Mouse (Mus musculus) layer of hippocampus, postnatal 36 days (tissue): Measurements from ENCODE around the gene Cbarp. TPM values are rescaled to one million over a fixed set of nuclear protein-coding genes. Genes with fewer than 3 reads are reported as not detected.
"Not testable (repeated sequence)": the region's sequence is repeated elsewhere in the genome, so short reads cannot be mapped to it uniquely, and the experiment has no call there.

ENCODE experiments used
- DNase-seq, 2 experiments: peaks; one replicate each; pipeline ENCODE4 v3.0.0; 2022
- total RNA-seq, 2 experiments: library from RNA; stranded (reverse); gene quantifications; 2 replicates each; pipeline ENCODE4 v1.2.3; 2021

The Cbarp gene
- total RNA-seq, 2 experiments from 2014 or later = 336 to 379 TPM

DNA sequence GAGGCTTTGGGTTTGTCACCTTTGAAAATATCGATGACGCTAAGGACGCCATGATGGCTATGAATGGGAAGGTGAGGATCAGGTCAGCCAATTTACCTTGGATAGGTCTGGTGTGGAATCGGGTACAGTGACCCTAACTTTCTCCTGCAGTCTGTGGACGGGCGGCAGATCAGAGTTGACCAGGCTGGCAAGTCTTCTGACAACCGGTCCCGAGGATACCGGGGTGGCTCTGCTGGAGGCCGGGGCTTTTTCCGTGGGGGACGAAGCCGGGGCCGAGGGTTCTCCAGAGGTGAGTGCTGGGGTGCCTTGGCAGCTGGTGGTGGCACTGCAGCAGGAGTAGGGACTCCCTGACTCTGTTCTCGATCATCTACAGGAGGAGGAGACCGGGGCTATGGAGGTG lies 29.4 kb upstream of the Cbarp start:
- no peak for DNase-seq

- no peak for DNase-seq
Measured at GRCm38 (mm10) chr10:80169651-80170050, 29.0 kb upstream of the Cbarp start.

DNA sequence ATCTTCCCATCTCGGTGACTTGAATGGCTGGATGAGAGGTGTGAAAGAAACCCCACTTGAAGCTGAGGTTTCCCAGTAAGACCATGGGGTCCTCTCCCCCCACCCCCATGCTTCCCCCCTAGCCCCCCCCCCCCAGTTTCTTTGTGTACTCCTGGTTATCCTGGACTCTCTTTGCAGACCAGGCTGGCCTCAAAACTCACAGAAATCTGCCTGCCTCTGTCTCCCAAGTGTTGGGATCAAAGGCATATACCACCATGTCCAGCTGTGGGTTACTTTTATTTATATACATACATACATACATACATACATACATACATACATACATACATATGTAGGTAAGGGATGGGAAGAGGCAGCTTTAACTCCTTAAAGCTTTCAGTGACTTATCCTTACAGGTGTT lies 28.4 kb upstream of the Cbarp start:
- DNase-seq = no peak

DNA sequence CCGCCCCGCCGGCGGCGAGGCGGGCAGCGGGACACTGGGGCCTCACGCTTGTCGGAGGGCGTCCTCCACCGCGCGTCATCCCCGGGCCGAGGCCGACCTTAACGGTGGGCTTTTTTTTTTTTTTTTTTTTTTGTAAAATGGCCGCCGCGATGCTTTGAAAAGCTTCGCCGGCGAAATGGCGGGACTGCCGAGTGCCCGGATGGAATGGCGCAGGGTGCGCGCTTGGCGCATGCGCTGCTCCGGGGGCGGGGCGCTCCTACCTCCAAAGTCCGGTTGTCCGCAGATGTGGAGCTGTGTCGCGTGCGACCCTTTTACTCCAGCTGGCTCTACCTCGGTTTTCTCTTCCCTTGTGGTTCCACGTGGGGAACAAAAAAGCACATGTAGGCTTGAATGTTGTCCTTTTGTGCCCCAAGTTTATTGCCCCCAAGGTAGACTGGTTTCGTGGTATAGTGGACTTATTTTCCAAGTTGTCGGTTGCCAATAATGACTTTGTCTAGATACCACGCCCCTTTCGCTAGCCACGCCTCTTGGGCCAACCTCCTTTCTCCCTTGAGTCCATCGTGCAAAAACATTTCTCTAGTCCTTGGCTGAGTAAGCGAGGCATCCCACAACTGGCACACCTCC lies 27.5 kb upstream of the Cbarp start:
- peak; percentile 91 to 92 for DNase-seq

- DNase-seq = peak; percentile 98
Measured at GRCm38 (mm10) chr10:80167460-80168037, 26.9 kb upstream of the Cbarp start.

- DNase-seq = not testable (repeated sequence)
Measured at GRCm38 (mm10) chr10:80166136-80166535, 25.5 kb upstream of the Cbarp start.

DNA sequence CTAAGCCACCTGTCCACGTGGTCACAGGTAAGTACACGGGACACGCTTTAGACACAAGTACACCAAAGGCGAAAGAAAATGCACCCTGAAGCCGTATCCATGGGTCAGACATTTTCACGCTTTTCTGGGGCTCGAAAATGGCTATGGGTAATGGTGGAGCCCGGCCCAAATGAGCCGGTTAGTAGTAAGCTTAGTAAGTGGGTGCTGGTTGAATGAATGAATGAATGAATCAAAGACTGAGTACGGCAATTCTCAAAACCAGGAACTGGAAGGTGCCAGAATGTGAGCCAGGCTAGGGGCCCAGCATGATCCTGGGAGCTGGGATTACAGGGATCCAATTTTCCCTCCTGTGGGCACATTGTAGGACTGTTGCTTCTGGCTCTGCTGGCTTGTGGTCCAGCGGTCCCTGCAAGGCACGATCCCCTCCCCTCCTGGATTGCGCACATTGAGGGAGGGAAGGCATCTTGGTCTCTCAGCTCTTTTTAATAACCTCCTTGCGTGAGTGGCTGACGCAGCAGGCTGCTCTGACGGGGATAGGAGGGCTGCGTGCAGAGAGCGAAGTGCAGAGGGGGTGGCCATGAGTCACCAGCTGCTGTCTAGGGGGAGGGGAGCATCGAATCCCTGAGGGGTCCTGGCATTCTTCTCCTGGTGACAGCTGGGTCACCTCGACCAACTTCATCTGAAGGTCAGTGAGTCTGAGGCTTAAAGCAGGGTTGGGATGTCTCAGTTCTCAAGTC lies 24.9 kb upstream of the Cbarp start, which contains the start of gene Cirbp:
TSS of gene Cirbp (plus strand) at position 594 of the 737 bp plus-strand sequence.
- DNase-seq = peak in 1 of 2 experiments; percentile 57

GRCm38 (mm10) chr10:80164998-80165344 lies 24.3 kb upstream of the Cbarp start:
- DNase-seq = peak; percentile 93

DNA sequence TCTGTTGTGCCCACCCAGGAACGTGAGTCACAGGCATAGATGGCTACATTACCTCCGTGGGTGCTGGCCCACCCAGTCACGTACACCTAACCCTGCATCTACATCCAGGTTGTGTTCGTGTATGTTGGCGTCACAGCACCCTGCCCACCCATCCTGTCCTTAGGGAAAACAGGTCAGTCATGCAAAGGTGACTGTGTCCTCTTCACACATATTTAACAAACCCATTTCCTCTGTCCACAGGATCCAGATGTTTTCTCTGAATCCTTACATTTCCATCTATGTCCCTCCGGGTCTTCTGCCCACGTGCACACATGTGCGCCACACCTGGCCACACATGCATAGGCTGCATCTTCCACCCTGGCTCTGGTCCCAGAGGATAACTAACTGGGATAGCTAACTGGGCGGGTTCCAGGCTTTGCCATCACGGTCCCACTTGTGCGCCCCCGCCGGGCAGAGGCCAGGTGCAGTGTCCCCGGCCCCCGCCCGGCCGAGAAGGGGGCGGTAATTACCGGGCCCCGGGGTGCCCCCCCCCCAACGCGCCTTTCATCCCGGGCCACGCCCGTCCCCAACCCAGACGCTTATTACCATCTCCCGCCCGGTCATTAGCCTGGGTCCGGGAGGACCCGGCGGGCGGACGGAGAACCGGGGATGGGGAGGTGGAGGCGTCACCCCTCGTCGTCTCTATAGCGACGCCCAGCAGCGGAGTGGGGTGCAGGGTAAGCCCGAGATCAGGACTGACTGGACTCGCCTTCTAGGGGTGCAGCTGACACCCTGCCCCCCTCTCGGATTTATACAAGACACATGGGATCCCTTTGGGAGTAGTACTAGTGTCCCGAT lies 23.7 kb upstream of the Cbarp start:
- DNase-seq = no peak

DNA sequence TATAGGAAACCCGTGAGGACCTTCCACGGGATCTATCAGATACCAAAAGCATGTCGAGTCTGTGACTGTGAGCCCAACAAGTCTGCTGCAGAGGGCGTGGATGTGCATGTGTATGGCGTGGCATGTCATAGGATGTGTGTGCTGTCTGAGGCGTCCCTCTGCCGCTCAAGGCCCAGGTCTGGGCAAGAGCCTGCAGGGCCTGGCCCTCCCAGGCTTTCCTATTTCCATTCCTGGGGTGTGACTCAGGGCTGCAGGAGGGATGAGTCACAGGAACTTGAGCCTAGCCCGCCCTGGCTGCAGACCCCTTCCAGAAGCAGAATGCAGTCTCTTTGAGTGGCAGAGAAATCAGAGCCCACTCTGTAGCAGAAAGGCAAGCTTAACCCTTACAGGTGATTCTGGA lies 23.1 kb upstream of the Cbarp start:
- no peak for DNase-seq

- DNase-seq = no peak
Measured at GRCm38 (mm10) chr10:80162716-80163299, 22.2 kb upstream of the Cbarp start.

DNA sequence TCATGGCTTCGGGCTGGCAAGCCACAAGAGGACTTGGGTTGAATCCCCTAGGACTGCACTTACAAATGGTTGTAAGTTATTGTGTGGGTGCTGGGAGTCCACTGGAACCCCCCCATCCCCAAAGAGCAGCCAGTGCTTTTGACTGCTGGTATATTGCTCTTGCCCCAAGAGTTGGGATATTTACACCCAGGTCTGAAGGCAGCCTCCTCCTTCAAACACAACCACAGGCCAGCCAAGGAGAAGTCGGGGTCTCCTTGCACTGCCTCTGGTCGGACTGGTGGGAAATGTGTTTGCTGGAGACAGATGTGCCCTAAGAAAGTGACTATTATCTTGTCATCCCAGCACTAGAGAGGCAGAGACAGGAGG lies 21.6 kb upstream of the Cbarp start:
- no peak for DNase-seq

DNA sequence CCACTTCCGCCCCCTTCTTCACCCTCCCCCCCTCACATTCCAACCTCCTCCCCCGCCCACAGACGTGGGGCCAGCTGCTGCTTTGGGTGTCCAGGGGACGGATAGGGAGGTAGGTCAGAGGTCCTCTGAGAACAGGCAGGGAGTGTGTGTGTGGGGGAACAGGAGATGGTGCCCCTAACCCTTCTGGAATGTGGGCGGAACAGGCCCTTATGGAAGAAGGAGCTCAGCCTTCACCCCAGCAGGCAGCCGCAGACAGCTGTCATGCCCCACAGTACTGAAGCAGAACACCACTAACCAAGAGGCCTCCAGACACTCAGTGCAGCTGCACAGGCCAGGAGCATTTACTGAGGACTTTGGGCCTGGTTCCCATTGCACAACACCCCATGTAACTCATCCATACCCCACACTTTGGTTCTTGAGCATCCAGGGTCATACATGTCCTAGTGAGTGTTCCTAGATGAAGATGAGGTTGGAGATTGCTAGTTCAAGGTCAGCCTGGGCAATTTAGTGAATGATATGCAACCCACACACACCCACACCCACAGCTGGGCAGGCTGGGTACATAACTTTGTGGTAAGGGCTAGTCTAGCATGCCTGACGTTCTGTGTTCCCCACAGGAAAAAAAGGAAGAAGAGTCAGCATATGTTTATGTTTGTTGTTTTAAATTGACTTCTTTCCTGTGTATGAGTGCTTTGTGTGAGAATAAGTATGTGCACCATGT lies 21.0 kb upstream of the Cbarp start:
- no peak for DNase-seq

DNA sequence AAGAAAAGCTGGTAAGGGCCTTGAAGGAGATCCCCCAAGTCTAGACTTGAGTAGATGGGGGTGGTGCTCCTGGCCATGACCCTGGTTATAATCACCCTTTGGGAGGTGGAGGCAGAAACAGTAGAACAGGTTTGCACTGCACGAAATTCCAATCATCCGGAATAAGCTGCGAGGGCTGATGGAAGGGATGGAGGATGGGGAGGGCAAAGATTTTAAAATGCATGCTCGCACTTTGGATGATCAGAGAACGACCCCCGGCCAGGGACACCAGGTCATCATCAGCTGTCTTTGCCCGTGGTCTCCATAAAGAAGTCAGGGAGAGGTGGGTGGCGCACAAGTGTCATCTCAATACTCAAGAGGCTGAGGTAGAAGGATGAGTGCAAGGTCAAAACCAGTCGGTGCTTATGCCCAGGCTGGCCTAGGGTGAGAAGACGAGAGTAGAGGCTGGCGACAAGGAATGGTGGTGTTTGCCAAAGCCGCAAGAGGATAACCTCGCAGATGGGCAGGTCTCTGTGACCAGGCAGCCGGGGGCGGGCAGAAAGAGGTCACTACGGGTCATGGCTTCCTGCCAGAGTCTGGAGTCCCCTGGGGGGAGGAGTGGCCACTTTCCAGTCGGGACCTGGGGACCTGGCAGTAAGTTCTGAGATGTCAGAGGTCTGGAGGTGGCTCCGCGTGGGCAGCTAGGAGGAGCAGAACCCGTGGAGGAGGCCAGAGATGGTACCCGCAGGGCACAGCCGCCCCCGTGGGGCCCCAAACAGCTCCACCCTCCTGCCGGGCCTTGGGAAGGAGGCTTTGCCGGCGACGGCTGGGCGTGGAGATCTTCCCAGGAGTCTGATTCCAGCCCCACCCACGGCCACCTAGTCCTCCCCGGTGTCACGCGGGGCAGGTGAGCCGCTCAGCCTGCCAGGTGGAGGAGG lies 20.1 kb upstream of the Cbarp start:
- no peak for DNase-seq

DNA sequence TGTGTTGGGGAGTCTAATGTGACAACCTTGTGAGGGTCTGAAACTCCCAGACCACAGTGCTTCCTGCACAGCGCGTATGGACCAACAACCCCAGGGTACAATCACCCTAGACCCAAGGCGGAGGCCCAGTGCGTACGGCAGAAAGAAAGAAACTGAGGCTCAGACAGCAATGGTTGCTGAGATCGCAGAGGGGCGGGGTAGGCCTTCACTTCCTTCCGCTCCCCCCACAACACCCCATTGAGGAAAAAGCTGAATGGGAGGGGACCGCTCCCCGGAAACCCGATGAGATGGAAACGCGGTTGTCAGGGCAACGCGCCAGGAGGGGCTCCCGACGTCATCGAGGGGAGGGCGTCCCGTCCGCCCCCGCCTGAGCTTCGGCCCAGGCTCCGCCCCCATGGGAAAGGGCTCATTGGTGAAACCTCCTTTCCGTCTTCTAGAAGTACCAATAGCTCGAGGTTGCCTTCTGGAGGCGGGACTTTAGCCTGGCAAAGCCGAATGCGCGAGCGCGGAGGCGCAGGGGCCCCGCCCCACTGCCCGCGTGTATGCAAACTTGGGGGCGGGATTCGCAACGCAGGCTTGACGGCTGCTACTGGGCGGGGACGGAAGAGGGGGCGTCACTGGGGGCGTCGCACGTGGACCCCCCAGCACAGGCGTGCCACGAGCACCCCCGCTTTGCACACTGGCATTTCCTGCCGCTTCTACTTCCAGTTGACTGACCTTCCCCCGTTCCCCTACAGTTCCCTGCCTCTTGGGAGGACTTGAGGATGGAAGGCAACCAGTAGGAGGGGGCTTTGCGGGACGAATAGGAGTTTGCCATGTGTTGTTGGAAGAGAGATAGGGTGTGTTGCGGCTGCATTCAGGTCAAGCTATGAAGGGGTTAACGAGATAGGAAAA lies 19.2 kb upstream of the Cbarp start:
- peak; percentile 99 for DNase-seq

DNA sequence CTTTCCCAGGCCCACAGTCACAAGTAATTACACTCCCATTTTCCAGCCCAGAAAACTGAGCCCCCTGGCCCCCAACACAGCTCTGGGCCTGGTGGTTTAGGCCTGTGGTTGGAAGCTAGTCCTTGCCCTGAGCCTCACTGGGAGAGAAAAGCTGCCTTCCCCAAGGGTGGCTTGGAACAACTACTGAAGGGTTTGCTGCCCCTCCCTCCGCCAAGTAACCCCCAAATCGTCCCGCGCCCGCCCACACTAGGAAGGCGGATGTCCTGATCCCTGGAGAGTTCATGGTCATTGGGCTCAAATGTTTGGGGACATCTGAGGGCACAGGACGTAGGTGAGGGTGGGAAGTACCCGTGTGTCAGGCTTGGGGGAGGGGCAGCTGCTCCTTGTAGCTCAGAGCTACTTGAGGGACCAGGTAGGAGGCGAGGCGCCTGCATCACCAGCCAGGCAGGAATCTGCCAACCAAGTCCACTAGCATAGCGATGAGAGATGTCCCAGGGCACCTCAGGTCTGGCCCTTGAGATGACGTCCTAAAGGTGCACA lies 18.5 kb upstream of the Cbarp start:
- DNase-seq = no peak

GRCm38 (mm10) chr10:80158307-80158986 lies 17.8 kb upstream of the Cbarp start:
- DNase-seq = no peak

- DNase-seq = no peak
Measured at GRCm38 (mm10) chr10:80157141-80157929, 16.7 kb upstream of the Cbarp start.
